Mouse (Mus musculus) embryo, embryonic 11.5 days (tissue): Measurements from ENCODE around the gene Chid1.

Experiments used
- DNase-seq: peaks from one replicate; pipeline ENCODE4 v3.0.0-alpha.2; 2012; ENCODE audit warnings: low read depth, low spot score

Gene Chid1

DNA sequence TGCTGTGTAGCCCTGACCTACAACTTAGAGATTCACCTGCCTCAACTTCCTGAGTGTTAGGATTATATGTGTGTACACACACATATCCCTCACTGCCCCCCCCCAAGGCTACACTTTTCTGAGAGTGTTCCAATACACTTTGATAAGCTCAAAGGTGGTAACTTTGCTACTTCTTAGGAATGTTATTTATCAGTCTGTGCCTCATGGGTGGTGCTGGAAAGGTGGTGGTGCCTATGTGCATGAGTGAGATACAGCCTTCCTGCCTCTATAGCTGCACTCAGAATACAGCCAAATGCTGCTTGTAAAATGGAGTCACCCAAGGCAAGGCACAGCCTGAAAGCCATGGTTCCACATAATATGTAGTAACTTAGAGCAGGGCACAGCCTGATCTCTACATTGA is 19.3 kb upstream of the Chid1 start:
- no peak for DNase-seq

DNA sequence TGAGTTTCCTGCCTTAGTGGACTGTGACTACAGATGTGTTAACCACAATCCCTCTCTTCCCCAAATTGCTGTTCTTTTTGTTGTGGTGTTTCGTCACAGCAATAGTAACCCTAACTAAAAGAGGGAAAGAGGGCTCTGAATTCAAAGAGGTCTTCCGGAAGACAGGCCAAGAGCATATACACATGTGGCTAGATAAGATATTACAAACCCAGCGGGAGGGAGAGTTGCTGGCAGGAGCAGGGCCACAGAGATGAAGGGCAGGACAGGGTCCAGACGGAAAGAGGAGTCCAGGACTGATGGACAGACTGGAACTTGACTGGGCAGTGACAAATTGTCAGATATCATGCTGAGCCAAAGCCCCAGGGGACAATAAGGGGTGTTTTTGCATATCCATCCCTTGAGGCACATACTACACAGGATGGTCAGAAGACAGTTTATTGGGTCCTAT is 18.7 kb upstream of the Chid1 start:
- DNase-seq: no peak

DNA sequence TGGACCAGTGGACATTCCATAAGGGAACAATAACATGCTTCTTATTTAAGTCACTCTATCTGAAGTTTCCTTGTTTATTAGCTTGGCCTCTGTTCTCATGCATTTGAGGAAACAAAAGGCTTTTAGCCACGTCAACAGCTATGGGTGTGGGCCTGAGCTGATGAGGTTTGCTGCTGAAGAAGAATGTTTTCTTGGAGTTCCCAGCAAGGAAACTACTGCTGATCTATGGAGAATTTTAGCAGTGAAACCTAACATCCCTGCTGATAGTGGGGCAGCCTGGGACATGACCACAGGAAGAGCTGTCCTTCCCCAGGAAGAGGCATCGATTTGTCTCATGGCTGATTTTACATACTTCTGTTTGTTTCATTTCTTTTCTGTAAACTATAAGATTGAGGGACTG is 10.8 kb upstream of the Chid1 start:
- no peak for DNase-seq

DNA sequence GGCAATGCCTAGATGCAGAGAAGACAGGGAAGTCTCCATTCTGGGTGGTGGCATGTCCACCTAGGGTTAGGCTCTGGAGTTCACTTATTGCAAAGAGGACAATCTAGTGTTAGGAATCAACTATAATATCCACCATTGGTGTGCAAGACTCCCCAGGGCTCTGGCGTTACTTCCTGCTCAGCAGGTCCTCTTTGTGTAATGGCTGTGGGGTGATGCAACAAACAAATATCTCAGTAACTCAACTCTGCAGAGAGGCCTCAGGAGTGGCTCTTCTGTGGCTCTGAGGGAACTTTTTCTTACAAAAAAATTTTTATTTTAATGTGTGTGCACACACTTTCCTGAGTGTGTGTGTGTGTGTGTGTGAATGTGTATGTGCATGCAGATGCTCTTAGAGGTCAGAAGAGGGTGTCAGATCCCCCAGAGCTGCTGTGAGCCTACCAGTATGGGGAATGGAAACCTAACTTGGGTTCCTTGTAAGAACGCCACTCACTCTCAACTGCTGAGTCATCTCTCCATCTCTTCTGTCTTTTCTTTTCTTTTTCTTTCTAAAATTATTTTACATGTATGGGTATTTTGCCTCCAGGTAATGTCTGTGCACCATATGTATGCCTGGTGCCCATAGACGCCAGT is 9.9 kb upstream of the Chid1 start:
- no peak for DNase-seq

DNA sequence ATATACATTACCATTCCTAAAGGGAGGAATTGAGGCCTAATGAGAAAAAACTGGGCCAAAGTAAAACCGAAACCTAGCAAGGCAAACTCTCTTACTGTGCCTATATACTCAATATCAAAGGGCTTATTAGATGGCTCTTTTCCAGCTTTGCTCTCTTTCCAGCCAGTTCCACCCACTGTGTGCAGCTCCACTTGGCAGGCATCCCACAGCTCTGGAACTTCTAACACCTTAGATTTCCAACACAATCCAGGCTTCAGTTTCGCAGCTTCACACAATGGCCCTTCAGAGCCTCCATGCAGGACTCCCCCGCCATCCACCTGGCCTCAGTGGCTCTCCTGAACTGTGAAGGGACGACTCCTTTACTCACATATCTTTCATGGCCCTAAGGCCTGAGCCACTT is 5.0 kb upstream of the Chid1 start:
- DNase-seq: no peak

DNA sequence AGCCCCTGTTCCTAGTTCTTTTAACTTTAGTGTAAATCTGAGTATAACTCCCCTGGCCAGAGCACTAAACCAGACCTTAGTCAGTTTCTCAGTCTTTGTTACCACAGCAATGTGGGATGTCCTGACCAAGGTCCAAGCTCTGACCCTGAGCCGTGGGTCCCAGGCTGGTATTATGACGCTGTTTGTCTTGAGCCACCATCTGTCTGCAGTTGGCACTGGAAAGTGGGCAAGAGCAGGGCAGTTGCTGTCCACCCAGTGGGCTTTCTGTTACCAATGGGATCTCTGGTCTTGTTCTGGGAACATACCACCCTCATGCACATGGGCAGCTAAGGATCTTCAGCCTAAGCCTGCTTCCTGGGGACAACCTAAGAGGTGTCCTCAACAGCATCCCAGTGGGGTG is 2.9 kb upstream of the Chid1 start:
- no peak for DNase-seq

DNA sequence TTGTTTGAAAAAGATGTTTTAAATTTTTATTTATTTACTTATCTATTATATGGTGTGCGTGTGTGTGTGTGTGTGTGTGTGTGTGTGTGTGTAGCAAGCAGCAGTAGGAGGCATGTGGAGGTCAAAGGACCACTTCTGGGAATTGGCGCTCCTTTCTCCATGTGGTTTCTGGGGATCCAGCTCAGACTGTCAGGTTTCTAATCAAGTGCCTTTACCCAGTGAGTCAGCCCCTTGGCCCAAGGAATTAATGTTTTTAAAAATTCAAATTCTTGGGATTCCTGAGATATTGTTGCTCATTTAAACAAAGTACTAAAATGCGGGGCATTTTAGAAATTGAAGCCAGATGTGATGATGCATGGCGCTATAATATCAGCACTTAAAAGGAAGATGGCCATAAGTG is 2.0 kb upstream of the Chid1 start:
- DNase-seq: no peak

DNA sequence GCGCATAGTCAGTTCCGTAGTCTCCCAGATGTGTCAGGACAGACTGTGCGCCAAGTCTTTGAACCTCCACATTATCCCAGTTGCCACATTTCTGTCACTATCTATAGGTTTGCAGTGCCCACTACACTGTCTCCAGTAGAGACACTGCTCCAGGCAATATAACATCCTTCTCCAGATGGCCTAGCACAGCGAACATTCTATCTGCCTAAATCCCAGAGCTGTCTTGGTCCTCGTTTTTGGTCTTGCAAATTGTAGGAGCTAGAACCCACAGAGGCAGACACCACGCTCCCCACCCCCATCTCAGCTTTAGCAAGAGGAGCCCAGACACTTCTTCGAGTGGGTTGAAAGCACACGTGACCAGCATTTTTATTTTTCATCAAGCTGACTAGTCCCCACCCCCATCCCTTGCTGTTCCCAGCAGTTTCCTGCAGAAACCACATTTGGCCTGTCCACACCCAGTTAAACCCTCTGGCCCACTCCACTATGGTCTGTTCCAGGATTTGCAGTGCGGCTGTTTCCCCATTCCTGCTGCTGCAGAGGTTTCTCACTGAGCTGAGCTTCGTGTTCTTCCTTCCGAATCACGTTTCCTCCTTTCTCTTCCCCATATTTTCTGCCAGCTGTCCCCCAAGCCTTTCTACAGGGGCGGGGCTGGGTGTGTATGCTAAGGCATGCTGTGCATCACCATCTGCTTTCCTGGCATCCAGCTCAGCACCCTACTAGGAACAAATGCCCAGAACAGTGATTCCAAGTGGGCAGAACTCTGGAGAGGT is 840 bp upstream of the Chid1 start:
- no peak for DNase-seq

DNA sequence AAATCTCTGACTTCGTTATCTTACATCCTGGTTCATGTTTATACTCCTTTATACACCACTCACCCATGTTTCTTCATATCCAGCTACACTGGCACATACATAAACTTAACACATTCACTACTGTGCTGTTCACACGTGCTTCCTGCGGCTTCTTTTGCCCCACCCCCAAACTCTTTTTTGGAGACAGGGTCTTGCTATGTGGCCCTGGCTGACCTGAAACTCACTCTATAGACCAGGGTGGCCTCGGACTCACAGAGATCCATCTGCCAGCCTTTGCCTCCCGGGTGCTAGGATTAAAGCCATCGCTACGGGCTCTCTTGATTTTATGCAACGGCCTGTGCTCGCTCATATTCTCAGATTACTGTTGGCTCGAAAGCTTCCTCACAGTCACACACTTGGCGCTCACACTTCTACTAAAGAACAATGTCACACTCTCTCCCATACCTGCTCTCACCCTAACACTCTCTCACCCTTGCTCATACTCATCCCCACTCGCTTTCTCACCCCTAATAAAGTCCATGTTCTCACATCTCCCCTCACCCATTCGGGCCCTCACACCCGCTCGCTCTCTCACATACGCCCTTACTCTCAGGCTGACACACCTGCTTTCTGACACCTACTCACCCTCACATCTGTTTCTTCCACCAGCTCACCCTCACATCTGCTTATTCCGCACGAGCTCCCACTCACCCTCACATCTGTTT is 653 bp downstream of the Chid1 start:
- no peak for DNase-seq

DNA sequence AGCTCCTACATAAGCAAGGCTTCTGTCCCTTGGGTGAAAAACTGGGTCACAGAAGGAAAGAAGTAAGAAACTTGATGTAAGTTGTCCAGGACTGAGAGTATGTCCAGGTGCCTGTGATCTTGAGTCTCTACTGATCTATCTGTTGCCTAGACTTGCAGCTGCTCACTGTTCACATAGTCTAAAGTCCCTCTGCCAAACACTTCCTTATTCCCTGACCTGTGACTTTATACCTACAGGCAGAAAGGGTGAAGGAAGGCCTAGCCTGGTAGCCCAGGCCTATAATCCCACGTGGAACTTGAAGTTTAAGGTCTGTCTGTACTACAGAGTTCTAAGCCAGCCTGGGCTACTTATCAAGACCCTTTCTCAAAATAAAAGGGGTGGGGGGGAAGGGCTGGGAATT is 4.1 kb downstream of the Chid1 start:
- DNase-seq: no peak

DNA sequence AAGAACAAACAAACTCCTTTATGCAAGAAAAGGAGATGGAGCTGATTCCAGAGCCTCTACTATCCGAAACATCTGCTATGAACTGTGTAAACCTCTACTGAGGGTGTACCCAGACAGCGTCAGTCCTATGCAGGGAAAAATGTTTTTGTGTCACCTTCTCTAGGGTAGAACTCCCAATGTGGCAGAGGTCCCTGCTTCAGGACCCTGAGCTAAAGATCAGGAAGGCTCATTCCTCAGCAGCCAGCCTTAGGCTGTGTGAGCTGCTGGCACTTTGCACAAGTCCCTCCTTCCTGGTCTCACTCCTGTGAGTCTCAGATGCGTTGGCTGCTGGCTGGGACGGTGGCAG is 14.1 kb downstream of the Chid1 start:
- no peak for DNase-seq

DNA sequence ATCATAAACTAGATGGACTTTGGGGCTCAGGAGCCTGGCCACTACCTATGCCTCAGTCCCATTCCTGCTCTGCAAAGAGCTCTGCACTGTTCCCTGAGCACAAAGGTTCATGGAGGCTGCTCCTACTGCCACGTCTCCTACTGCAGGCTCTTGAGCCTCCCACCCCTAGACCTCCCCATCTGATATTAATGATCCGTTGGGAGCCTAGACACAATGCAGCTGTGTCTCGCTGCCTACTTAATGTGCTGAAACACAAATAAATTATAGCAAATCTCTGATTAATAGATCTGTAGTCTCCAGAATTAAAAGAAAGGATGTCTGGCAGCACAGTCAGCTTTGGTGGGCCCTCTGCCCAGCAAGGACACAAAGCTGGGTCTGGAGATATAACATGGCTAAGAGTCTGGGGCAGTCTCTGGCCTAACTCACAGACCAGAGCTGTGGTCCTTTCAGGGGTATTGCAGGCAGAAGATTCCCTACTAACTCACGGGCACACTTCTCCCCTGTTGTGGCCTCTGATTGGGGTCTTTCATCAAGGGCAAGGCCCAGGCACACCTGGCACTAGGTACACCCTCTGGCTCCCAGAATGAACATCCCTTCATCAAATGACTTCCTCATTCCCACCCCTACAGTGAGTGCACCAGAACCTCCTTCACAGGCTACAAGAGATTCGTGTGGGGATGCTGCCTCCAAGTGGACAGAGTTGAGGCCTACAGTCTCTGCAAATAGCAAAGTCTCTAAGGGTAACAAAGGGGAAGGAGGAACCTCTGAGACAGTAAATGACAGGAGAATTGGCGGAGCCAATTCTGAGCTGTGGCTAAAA is 14.7 kb downstream of the Chid1 start:
- peak; percentile 52 for DNase-seq

DNA sequence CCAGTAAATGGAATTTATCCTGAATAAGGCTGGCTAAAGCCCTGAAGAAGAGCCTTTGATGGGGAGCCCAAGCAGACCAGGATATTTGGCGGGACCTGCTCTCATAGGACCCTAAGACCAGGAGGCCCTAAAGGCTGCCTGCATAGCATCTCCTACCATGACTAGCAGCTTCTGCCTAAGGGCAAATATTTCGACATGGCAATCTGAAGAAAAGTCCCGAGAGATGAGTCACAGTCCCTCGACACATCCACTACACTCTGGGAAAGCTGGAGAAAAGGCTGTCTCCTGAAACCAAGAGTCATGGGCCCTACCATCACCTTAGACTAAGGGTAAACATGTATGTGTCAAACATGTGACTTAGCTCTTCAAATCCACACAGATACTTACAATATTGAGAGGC is 15.4 kb downstream of the Chid1 start:
- no peak for DNase-seq

DNA sequence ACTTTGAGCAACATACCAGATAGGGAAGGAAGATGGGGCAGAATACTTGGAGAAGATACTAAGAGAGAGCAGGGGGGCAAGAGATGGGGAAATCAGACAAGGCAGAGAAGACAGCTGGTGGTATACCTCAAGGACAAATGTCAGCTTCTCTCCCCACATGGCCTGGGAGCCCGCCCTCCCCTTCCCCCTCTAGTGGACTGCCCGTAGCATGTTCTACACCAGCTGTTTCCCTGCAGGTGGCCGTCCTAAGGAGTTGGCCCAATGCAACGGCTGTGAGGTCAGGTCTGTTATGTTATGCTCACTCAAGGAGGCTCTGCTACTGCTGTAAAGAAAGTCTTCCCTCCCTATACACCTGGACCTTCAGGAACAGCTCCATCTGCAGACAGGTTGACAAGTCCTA is 16.6 kb downstream of the Chid1 start:
- no peak for DNase-seq

DNA sequence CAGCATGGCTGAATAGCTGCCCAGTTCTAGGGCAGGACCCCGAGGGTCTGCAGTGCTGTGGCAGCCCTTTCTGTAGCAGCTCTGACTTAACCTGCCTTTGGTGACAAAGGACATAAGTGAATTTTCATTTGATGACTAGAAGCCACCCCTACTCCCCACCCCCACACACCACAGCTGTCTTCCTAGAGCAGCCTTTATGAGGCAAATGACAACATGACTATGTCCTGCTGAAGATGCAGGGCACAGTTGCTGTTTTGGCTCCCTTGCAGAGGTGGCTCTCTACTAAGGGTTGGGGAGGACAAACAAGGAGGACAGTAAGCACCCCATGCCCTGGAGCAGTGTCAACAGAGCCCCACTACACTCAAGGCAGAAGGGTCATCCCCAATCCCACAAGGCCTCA is 19.9 kb downstream of the Chid1 start:
- no peak for DNase-seq

DNA sequence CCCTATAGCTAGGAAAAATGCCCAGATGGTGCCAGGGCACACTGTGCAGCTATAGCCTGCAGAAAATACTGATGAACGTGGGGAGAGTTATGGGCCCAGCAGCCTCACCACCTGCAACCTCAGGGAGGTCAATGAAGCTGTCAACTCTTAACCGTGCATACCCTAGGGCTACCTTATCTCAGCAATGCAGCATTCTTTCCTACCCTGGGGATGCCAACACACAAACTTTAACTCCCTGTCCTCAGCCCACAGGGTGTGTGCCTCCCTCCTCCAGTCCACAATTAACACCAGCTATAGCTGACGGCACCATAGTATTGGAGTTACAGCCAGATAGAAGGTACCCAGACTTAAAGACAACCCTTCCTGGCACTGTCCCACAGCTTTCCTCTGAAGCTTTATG is 20.7 kb downstream of the Chid1 start:
- no peak for DNase-seq

DNA sequence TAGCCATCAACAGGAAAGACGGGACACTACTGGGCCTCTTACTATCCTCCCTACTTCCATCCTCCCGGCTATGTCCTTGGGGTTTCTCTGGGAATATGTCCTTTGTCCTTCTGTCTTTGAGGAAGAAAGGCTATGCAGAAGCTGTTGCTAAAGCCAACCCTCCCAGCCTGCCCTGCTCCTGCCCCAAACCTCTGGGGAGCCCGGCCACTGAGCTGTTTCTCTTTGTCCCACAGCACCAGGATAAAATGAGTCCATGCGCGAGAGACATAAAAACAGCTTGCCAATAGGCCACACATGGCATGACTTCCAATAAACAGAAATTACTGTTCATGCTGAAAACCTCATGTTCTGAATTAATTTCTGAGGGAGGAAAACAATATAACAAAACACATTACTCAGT is 21.4 kb downstream of the Chid1 start:
- no peak for DNase-seq

DNA sequence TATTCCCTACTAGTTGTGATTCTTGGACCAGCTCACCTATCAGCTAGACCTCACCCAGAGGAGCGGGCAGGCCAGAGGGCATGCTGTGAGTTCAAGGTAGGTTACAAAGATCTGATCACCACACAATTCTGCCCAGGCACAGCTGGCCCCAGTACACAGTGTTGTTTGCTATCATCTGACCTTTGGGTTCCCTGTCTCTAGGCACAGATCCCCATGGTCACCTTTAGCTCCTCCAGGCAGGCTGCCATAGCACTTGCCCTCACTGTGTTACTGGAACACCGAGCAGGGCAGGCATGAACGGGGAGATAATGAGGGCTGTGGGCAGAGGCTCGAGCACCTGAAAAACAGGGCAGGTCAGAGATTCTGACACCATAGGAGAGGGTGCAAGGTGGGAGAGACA is 22.0 kb downstream of the Chid1 start:
- DNase-seq: no peak

DNA sequence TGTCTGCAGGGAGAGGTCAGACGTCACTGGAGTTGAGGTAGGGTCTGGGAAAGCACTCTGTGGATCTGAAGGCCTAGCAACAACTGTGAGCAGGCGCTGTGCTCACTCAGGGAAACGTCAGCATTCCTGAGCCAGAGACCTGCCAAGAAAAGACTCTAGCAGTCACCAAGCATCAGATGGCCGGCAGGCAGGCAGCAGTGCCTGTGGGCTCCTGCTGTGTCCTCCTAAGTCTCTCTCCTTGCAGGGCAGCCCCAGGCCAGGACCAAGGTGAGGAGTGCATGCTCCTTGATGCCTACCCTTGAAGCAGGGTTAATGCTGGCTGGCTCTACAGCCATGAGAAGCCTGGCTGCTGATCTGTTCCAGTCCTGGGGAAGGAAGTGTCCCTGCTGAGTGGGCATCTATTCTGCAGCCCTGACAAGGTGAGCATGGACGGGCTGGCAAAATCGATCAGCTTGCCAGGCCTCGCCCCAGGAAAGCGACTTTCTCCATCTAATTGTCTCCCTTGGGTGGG is 28.9 kb downstream of the Chid1 start:
- no peak for DNase-seq

DNA sequence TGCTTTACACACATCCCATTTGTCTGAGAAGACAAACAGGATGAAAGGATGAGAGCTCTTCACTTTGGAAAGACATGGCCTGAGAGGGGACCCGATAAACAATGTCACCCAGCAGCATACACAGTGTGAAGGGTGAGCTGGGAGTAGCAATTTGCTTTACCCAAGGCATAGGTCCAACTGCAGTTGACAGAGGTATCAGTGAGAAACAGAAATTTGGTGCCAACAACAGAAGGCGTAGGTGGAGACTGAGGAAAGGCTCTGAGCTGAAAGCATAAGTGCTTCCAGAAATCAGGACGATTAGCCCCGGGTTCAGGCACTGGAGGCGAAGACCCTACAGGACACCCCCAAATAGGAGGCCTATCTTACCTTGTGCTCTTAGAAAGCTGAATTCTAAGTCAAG is 29.5 kb downstream of the Chid1 start:
- no peak for DNase-seq

DNA sequence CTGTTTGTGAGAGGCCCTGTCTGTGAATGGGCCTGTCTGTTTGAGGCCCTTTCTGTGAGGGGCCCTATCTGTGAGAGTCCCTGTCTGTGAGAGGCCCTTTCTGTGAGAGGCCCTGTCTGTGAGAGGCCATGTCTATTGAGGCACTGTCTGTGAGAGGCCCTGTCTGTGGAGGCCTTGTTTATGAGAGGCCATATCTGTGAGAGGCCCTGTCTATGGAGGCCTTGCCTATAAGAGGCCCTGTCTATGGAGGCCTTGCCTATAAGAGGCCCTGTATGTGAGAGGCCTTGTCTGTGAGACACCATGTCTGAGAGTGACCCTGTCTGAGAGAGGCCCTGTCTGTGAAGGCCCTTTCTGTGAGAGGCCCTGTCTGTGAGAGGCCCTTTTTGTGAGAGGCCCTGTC is 31.5 kb downstream of the Chid1 start:
- no peak for DNase-seq

DNA sequence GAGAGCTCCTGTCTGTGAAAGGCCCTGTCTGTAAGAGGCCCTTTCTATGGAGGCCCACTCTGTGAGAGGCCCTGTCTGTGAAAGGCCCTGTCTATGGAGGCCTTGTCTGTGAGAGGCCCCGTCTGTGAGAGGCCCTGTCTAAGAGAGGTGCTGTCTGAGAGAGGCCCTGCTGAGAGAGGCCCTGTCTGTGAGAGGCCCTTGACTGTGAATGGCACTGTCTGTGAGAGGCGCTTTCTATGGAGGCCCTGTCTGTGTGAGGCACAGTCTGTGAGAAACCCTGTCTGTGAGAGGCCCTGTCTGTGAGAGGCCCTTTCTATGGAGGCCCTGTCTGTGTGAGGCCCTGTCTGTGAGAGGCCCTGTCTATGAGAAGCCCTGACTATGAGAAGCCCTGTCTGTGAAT is 33.4 kb downstream of the Chid1 start:
- no peak for DNase-seq
